Mouse (Mus musculus): Measurements from ENCODE around the gene H2-M3. TPM values are rescaled to one million over a fixed set of nuclear protein-coding genes. Genes with fewer than 3 reads are reported as not detected.

Gene H2-M3
- polyA plus RNA-seq (2015; fragmentation: Nextera tagmentation; extraction: Ambion mirVana): 9.3 and 9.7 TPM in 2 replicates

DNA sequence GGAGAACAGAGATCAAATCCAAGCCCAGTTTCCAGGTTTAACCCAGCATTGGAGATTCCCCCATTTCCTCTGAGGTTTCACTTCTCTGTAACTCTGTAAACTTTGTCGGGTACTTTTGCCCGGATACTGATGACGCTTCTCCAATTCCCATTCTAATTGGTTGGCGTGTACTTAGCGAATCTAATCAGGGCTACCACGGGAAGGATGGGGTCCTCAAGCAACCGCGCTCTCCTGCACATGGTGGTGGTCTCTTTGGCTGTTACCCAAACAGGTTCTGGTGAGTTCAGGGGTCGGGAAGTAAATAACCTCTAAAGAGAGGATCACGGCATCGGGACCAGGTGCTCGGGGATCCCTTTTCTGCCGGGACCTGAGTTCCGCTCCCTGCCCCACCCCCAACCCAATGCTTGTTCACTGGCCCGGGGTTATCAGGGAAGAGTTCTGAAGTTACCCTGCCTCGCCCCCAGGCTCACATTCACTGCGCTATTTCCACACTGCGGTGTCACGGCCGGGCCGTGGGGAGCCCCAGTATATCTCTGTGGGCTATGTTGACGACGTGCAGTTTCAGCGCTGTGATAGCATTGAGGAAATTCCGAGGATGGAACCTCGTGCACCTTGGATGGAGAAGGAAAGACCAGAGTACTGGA, at the start of gene H2-M3:
H2-M3 (plus strand) TSS at position 163 of the 644 bp plus-strand sequence.

DNA sequence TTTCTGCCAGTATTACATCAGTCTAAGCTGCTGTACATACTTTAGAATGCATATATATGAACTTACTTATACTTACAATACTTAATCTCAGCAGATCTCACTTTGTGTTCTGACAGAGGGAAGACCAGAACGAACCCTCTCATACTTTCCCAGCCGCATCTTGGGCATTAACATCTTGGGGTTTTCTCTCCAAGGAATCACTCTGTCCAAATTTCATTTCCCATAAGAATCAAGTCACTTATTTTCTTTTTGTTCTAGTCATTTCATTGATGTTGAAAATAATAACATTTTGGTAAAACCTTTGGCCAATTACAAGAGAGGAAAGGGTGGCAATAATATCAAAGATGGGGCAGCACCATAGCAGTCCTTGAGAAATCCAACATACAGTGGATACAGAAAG, 32.8 kb upstream of the H2-M3 start, which contains the start of gene Olfr97:
Olfr97 (minus strand) TSS at position 101 of the 400 bp plus-strand sequence.

DNA sequence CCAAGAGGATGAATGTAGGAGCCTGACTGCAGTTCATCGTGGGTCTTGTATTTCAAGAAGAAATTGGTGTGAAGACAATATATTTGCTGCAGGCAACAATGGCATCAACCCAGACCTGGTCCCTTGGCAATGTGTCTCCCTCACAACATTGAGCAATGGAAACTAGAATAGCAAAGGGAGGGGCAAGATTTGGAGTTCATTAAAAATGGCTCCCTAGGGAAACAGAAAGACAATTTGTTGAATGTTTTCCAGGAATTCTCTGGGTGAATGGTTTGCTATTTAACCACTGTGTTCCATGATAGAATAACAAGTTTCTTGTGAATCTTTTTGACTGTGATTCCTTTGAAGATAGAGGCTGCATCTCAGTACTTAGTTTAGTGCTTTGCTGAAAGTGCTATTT, 6.4 kb upstream of the H2-M3 start, which contains the start of gene Olfr98:
Olfr98 (minus strand) TSS at position 124 of the 400 bp plus-strand sequence.

DNA sequence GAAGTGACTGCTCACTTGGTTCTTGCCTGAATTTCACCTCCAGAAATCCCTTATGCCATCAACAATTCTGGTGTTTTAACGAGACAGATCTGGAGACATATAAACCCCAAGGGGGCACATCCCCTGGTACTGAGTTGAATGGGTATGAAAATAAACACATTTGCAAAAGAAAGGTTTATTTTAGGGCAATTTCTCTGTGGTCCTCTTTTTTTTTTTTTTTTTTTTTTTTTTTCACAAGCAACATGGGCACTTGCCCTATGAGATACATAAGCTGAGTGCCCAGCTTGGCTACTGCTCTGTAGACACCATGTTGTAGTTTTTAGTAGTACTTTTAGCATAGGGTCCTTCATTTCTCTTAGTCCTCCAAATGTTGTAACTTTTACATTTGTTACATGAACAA, 13.3 kb downstream of the H2-M3 start, which contains the start of gene Olfr99:
Olfr99 (minus strand) TSS at position 101 of the 400 bp plus-strand sequence.

DNA sequence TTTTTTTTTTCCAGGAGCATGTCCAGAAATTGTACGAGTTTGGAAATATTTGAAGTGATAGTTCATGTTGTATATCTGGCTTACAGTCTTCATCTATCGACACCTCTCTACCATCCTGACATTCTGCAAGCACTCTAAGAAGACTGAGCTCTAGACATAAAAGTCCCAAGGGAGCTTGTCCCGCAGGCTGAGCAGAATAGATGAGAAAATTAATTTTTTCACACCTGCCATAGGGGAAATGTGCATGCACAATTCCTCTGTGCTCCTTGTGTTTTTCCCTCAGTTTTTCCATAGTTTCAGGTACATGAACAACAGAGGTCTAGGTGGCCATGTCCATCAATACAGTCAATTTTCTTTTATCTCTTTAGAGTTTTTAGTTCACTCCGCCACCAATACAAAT, 34.2 kb downstream of the H2-M3 start, which contains the start of gene Olfr101:
Olfr101 (minus strand) TSS at position 101 of the 400 bp plus-strand sequence.

DNA sequence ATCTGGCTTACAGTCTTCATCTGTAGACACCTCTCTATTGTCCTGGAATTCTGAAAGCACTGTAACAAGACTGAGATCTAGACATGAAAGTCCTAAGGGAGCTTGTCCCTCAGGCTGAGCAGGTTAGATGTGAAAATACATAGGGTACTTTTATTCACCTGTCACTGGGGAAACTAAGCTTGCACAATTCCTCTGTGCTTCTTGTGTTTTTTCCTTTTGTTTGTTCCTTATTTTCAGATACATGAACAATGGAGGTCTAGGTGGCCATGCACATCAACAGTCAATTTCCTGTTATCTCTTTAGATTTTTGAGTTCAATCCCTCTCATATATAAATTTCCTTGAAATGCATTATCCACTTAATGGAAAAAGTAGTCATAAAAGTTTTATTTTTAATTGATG, 46.9 kb downstream of the H2-M3 start, which contains the start of gene Olfr102:
Olfr102 (minus strand) TSS at position 101 of the 400 bp plus-strand sequence.

Other genes starting within 250 kb of the H2-M3 start
- gene Mog, start 246.8 kb upstream of the H2-M3 start, polyA plus RNA-seq (2015; fragmentation: Nextera tagmentation; extraction: Ambion mirVana): 0.06 TPM in 1 of 2 replicates, not detected in the other
- 10.0 and 17.7 TPM in 2 replicates for gene Gabbr1, start 224.3 kb upstream of the H2-M3 start, polyA plus RNA-seq (2015; fragmentation: Nextera tagmentation; extraction: Ambion mirVana)
- gene Olfr90, start 181.7 kb upstream of the H2-M3 start, polyA plus RNA-seq (2015; fragmentation: Nextera tagmentation; extraction: Ambion mirVana): not detected in 2 replicates
- 0.09 TPM in 1 of 2 replicates, not detected in the other for gene Olfr91, start 171.9 kb upstream of the H2-M3 start, polyA plus RNA-seq (2015; fragmentation: Nextera tagmentation; extraction: Ambion mirVana)
- gene Olfr92, start 150.1 kb upstream of the H2-M3 start, polyA plus RNA-seq (2015; fragmentation: Nextera tagmentation; extraction: Ambion mirVana): not detected in 2 replicates
- not detected in 2 replicates for gene Olfr93, start 108.7 kb upstream of the H2-M3 start, polyA plus RNA-seq (2015; fragmentation: Nextera tagmentation; extraction: Ambion mirVana)
- gene Ubd, start 76.3 kb upstream of the H2-M3 start, polyA plus RNA-seq (2015; fragmentation: Nextera tagmentation; extraction: Ambion mirVana): 0.25 TPM in 1 of 2 replicates, not detected in the other
- not detected in 2 replicates for gene Olfr94, start 69.2 kb upstream of the H2-M3 start, polyA plus RNA-seq (2015; fragmentation: Nextera tagmentation; extraction: Ambion mirVana)
- gene Olfr95, start 57.1 kb upstream of the H2-M3 start, polyA plus RNA-seq (2015; fragmentation: Nextera tagmentation; extraction: Ambion mirVana): not detected in 2 replicates
- gene Olfr96, start 50.1 kb upstream of the H2-M3 start, polyA plus RNA-seq (2015; fragmentation: Nextera tagmentation; extraction: Ambion mirVana): not detected in 2 replicates
- not detected in 2 replicates for gene Olfr97, start 32.9 kb upstream of the H2-M3 start, polyA plus RNA-seq (2015; fragmentation: Nextera tagmentation; extraction: Ambion mirVana)
- gene Olfr98, start 6.5 kb upstream of the H2-M3 start, polyA plus RNA-seq (2015; fragmentation: Nextera tagmentation; extraction: Ambion mirVana): not detected in 2 replicates
- not detected in 2 replicates for gene Olfr99, start 13.2 kb downstream of the H2-M3 start, polyA plus RNA-seq (2015; fragmentation: Nextera tagmentation; extraction: Ambion mirVana)
- not detected in 2 replicates for gene Olfr101, start 34.1 kb downstream of the H2-M3 start, polyA plus RNA-seq (2015; fragmentation: Nextera tagmentation; extraction: Ambion mirVana)
- gene Olfr102, start 46.8 kb downstream of the H2-M3 start, polyA plus RNA-seq (2015; fragmentation: Nextera tagmentation; extraction: Ambion mirVana): not detected in 2 replicates
- gene Olfr103, start 69.5 kb downstream of the H2-M3 start, polyA plus RNA-seq (2015; fragmentation: Nextera tagmentation; extraction: Ambion mirVana): not detected in 2 replicates
- not detected in 2 replicates for gene Olfr104-ps, start 89.4 kb downstream of the H2-M3 start, polyA plus RNA-seq (2015; fragmentation: Nextera tagmentation; extraction: Ambion mirVana)
- not detected in 2 replicates for gene Olfr105-ps, start 108.8 kb downstream of the H2-M3 start, polyA plus RNA-seq (2015; fragmentation: Nextera tagmentation; extraction: Ambion mirVana)
- not detected in 2 replicates for gene Olfr106-ps, start 120.2 kb downstream of the H2-M3 start, polyA plus RNA-seq (2015; fragmentation: Nextera tagmentation; extraction: Ambion mirVana)
- gene Olfr107, start 129.0 kb downstream of the H2-M3 start, polyA plus RNA-seq (2015; fragmentation: Nextera tagmentation; extraction: Ambion mirVana): not detected in 2 replicates
- gene Olfr108, start 175.3 kb downstream of the H2-M3 start, polyA plus RNA-seq (2015; fragmentation: Nextera tagmentation; extraction: Ambion mirVana): not detected in 2 replicates
- not detected in 2 replicates for gene Olfr109, start 188.7 kb downstream of the H2-M3 start, polyA plus RNA-seq (2015; fragmentation: Nextera tagmentation; extraction: Ambion mirVana)
- 0.10 TPM in 1 of 2 replicates, not detected in the other for gene H2-M2, start 213.3 kb downstream of the H2-M3 start, polyA plus RNA-seq (2015; fragmentation: Nextera tagmentation; extraction: Ambion mirVana)
- 0.11 TPM in 1 of 2 replicates, not detected in the other for gene Olfr110, start 222.2 kb downstream of the H2-M3 start, polyA plus RNA-seq (2015; fragmentation: Nextera tagmentation; extraction: Ambion mirVana)
- not detected in 2 replicates for gene Olfr111, start 237.8 kb downstream of the H2-M3 start, polyA plus RNA-seq (2015; fragmentation: Nextera tagmentation; extraction: Ambion mirVana)

Measured in adrenal gland, postnatal 0 days (tissue).